Mouse (Mus musculus): Measurements from ENCODE around the gene 4930415O20Rik.

DNA sequence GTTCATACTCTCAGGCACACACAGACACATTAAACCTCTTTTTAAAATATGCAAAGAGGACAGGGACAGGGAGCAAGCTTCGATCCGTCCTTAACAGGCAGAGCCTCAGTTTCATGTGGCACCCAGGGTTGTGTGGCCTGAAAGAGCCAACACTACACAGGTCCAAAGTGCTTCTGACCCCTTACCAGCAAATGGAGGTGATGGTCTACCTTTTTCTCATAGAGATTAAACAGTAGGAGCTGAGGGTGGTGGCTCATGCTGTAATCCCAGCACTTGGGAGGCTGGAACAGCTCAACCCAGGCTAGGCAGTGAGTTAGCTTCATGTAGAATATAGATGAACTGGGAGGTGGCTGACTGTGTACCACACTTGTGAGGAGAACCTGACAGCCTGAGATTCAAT lies 8.5 kb downstream of the 4930415O20Rik start:
- no peak for TF ChIP-seq CTCF (IDR thresholded peaks at IDR 0.05; ENCODE audit: extremely low read depth, insufficient read length, insufficient replicate concordance, low read depth, low read length)
- TF ChIP-seq POLR2A (IDR thresholded peaks at IDR 0.05; ENCODE audit: low read depth, low read length), result no peak

All from small intestine, adult 2 months (tissue).